Mouse (Mus musculus): ENCODE data around the gene Cox8c. TPM values are rescaled to one million over a fixed set of nuclear protein-coding genes. Genes with fewer than 3 reads are reported as not detected.

Cox8c gene
- total RNA-seq, 2 experiments from 2014 or later, result not detected

Other genes starting within 250 kb of the Cox8c start
- gene Itpk1, start 194.4 kb upstream of the Cox8c start, total RNA-seq (2021), result 10 to 100 TPM; 98.3 to 99.2 TPM
- 1 to 10 TPM; 6.4 to 9.2 TPM for gene Moap1, start 155.7 kb upstream of the Cox8c start, total RNA-seq (2021)
- 1 to 10 TPM; 4.6 to 5.1 TPM for gene Tmem251, start 155.6 kb upstream of the Cox8c start, total RNA-seq (2021)
- gene Gm28051, start 141.6 kb upstream of the Cox8c start, total RNA-seq (2021), result not detected
- 10 to 100 TPM; 12.7 to 12.9 TPM for gene Gon7, start 141.5 kb upstream of the Cox8c start, total RNA-seq (2021)
- 10 to 100 TPM; 34.1 to 37.0 TPM for gene Ubr7, start 141.3 kb upstream of the Cox8c start, total RNA-seq (2021)
- gene Gm20604, start 140.6 kb upstream of the Cox8c start, total RNA-seq (2021), result 1 to 10 TPM; 6.5 to 6.6 TPM
- 10 to 100 TPM; 37.9 to 43.9 TPM for gene Btbd7, start 20.8 kb upstream of the Cox8c start, total RNA-seq (2021)
- 1 to 10 TPM; 3.0 to 6.2 TPM for gene Unc79, start 49.5 kb downstream of the Cox8c start, total RNA-seq (2021)

All from adrenal gland, postnatal 10 days (tissue).